Mouse (Mus musculus) kidney, embryonic 16.5 days (tissue): ENCODE results near the gene Itga5. TPM values are rescaled to one million over a fixed set of nuclear protein-coding genes. Genes with fewer than 3 reads are reported as not detected.
A peak's percentile ranks its signal among the peaks of the same experiment; 100 is the strongest.

Experiments used
- ATAC-seq: fragments of 200-750 bp; cut with Nextera tagmentation; 2 replicates; pipeline ENCODE4 v1.8.0; 2017; ENCODE audit warnings: moderate TSS enrichment; ENCODE audit not compliant: low FRiP score, low TSS enrichment
- H3K27ac ChIP-seq: fragments of 300-500 bp; sonication (generic); 2 replicates; pipeline ENCODE4 v1.5.1; 2014; ENCODE audit warnings: low read length
- H3K27me3 ChIP-seq: fragments of 300-500 bp; sonication (generic); 2 replicates; pipeline ENCODE4 v1.6.1; 2014; ENCODE audit warnings: low read length, control low read depth, mixed read lengths; ENCODE audit not compliant: insufficient read depth
- H3K36me3 ChIP-seq: fragments of 300-500 bp; sonication (generic); 2 replicates; pipeline ENCODE4 v1.6.1; 2014; ENCODE audit warnings: low read length, control low read depth, mixed read lengths; ENCODE audit not compliant: insufficient read depth
- H3K4me1 ChIP-seq: fragments of 300-500 bp; sonication (generic); 2 replicates; pipeline ENCODE4 v1.6.1; 2014; ENCODE audit warnings: low read length, control low read depth, mixed read lengths; ENCODE audit not compliant: insufficient read depth
- H3K4me2 ChIP-seq: fragments of 300-500 bp; sonication (generic); replicated peaks from 2 replicates; pipeline ENCODE4 v1.6.1; 2014; ENCODE audit warnings: low read depth, low read length
- H3K4me3 ChIP-seq: fragments of 300-500 bp; sonication (generic); 2 replicates; pipeline ENCODE4 v1.5.1; 2014; ENCODE audit warnings: mild to moderate bottlenecking, low read length
- H3K9ac ChIP-seq: fragments of 300-500 bp; sonication (generic); replicated peaks from 2 replicates; pipeline ENCODE4 v1.6.1; 2014; ENCODE audit warnings: low read length
- H3K9me3 ChIP-seq: fragments of 300-500 bp; sonication (generic); 2 replicates; pipeline ENCODE4 v1.6.1; 2016; ENCODE audit warnings: low read length, control low read depth
- WGBS: fragments of 180-500 bp; shearing (Covaris S2); extraction: QIAGEN DNeasy Blood & Tissue Kit; methylation state at CpG from one replicate; pipeline ENCODE4 v1.1.7; 2014; 5-methylcytosine and 5-hydroxymethylcytosine counted together
- polyA plus RNA-seq: library from polyadenylated mRNA; unstranded; fragments of >200 nt; fragmentation: Nextera tagmentation; extraction: Ambion mirVana; gene quantifications from 2 replicates; pipeline ENCODE4 v1.2.1, GENCODE M21; 2015

Gene Itga5
- polyA plus RNA-seq, 1 experiment from 2014 or later: 44.3 TPM

GRCm38 (mm10) chr15:103305792-103306645, 60.5 kb downstream of the Itga5 start:
- no peaks in the 10 kb centered on the region for H3K36me3 ChIP-seq
- no peak for ATAC-seq
- 18% methylated on average over 8 of the region's 8 CpGs for WGBS
- H3K4me3 ChIP-seq: peak overlapping the region; percentile 49
- no peaks in the 10 kb centered on the region for H3K9me3 ChIP-seq
- H3K27me3 ChIP-seq: no peaks in the 10 kb centered on the region
- peak overlapping the region; percentile 99 for H3K27ac ChIP-seq
- H3K4me2 ChIP-seq: peak overlapping the region; percentile 77
- H3K4me1 ChIP-seq: peaks cover 79% of the 10 kb centered on the region
- H3K9ac ChIP-seq: peak overlapping the region; percentile 81

- H3K9me3 ChIP-seq: no peaks in the 10 kb centered on the region
- WGBS: under 1% methylated on average over 63 of the region's 71 CpGs
- no peaks in the 10 kb centered on the region for H3K27me3 ChIP-seq
- H3K9ac ChIP-seq: peak overlapping the region; percentile 81
- ATAC-seq: peak; percentile 93
- peak overlapping the region; percentile 50 for H3K4me3 ChIP-seq
- no peaks in the 10 kb centered on the region for H3K36me3 ChIP-seq
- peaks cover 87% of the 10 kb centered on the region for H3K4me1 ChIP-seq
- peak overlapping the region; percentile 77 for H3K4me2 ChIP-seq
- peak overlapping the region; percentile 99 for H3K27ac ChIP-seq
Measured at GRCm38 (mm10) chr15:103305070-103305678, 61.4 kb downstream of the Itga5 start.

GRCm38 (mm10) chr15:103304616-103304969, 62.0 kb downstream of the Itga5 start:
- Histone ChIP-seq H3K9me3 (no peaks in the 10 kb centered on the region), H3K27me3 (no peaks in the 10 kb centered on the region), H3K9ac (peak overlapping the region; percentile 70), H3K4me3 (peak overlapping the region; percentile 50), H3K36me3 (no peaks in the 10 kb centered on the region), H3K27ac (peak overlapping the region; percentile 99), H3K4me1 (peaks cover 93% of the 10 kb centered on the region), H3K4me2 (peak overlapping the region; percentile 71)
- under 1% methylated on average over 9 of the region's 9 CpGs for WGBS
- ATAC-seq: peak; percentile 8; the same call in 1 of the 2 replicates

- peak overlapping the region; percentile 70 for H3K9ac ChIP-seq
- peaks cover 94% of the 10 kb centered on the region for H3K4me1 ChIP-seq
- peak overlapping the region; percentile 71 for H3K4me2 ChIP-seq
- H3K4me3 ChIP-seq: peak overlapping the region; percentile 50
- no peaks in the 10 kb centered on the region for H3K9me3 ChIP-seq
- peak; percentile 24; the same call in 1 of the 2 replicates for ATAC-seq
- no peaks in the 10 kb centered on the region for H3K36me3 ChIP-seq
- WGBS: 3% methylated on average over 8 of the region's 8 CpGs
- peak overlapping the region; percentile 99 for H3K27ac ChIP-seq
- H3K27me3 ChIP-seq: no peaks in the 10 kb centered on the region
Measured at GRCm38 (mm10) chr15:103303916-103304615, 62.5 kb downstream of the Itga5 start.

- peak overlapping the region; percentile 10; the same call in 1 of the 2 replicates for H3K4me2 ChIP-seq
- H3K27me3 ChIP-seq: no peaks in the 10 kb centered on the region
- peak overlapping the region; percentile 99 for H3K27ac ChIP-seq
- H3K9ac ChIP-seq: peak overlapping the region; percentile 39
- H3K36me3 ChIP-seq: no peaks in the 10 kb centered on the region
- H3K9me3 ChIP-seq: no peaks in the 10 kb centered on the region
- 4% methylated on average over 6 of the region's 6 CpGs for WGBS
- no peak for ATAC-seq
- H3K4me1 ChIP-seq: peaks cover 93% of the 10 kb centered on the region
- no peak overlapping the region for H3K4me3 ChIP-seq
Measured at GRCm38 (mm10) chr15:103302341-103303021, 64.1 kb downstream of the Itga5 start.

- Histone ChIP-seq H3K4me3 (no peak overlapping the region), H3K9me3 (no peaks in the 10 kb centered on the region), H3K27me3 (no peaks in the 10 kb centered on the region), H3K4me1 (peaks cover 90% of the 10 kb centered on the region), H3K9ac (peak overlapping the region; percentile 39), H3K36me3 (peaks cover 5% of the 10 kb centered on the region; the same call in 1 of the 2 replicates), H3K4me2 (no peak overlapping the region; the same call in 1 of the 2 replicates), H3K27ac (peak overlapping the region; percentile 99)
- WGBS: 23% methylated on average over 5 of the region's 5 CpGs
- ATAC-seq: no peak
Measured at GRCm38 (mm10) chr15:103301547-103302340, 64.8 kb downstream of the Itga5 start.

GRCm38 (mm10) chr15:103301046-103301445, 65.5 kb downstream of the Itga5 start:
- Histone ChIP-seq H3K4me2 (peak overlapping the region; percentile 42; the same call in 1 of the 2 replicates), H3K9me3 (no peaks in the 10 kb centered on the region), H3K27ac (peak overlapping the region; percentile 89), H3K9ac (peak overlapping the region; percentile 33; the same call in 1 of the 2 replicates), H3K27me3 (no peaks in the 10 kb centered on the region), H3K4me1 (peaks cover 90% of the 10 kb centered on the region), H3K36me3 (peaks cover 6% of the 10 kb centered on the region; the same call in 1 of the 2 replicates), H3K4me3 (no peak overlapping the region)
- no peak for ATAC-seq
- WGBS: 21% methylated on average over 2 of the region's 2 CpGs

GRCm38 (mm10) chr15:103300560-103300959, 66.0 kb downstream of the Itga5 start:
- peak overlapping the region; percentile 33 for H3K9ac ChIP-seq
- H3K36me3 ChIP-seq: peaks cover 6% of the 10 kb centered on the region; the same call in 1 of the 2 replicates
- peak overlapping the region; percentile 3; the same call in 1 of the 2 replicates for H3K4me3 ChIP-seq
- peak overlapping the region; percentile 42 for H3K4me2 ChIP-seq
- ATAC-seq: no peak
- peak overlapping the region; percentile 89 for H3K27ac ChIP-seq
- WGBS: 13% methylated on average over 2 of the region's 2 CpGs
- no peaks in the 10 kb centered on the region for H3K9me3 ChIP-seq
- H3K27me3 ChIP-seq: no peaks in the 10 kb centered on the region
- peaks cover 90% of the 10 kb centered on the region for H3K4me1 ChIP-seq
